Mouse (Mus musculus) B cell, adult (primary cell): ENCODE data around the gene Olfr347. TPM values are rescaled to one million over a fixed set of nuclear protein-coding genes. Genes with fewer than 3 reads are reported as not detected.

ENCODE experiments used
- total RNA-seq: library from RNA; stranded (reverse); gene quantifications from 4 replicates; pipeline ENCODE4 v1.2.4, GENCODE M21; 2023; ENCODE audit not compliant: inconsistent age

Gene Olfr347
- not detected in 4 replicates for total RNA-seq

GRCm38 (mm10) chr2:36731602-36732001, at the start of gene Olfr347:
Gene Olfr347 (plus strand): TSS chr2:36731902.

GRCm38 (mm10) chr2:36685488-36685887, 46.2 kb upstream of the Olfr347 start, which contains the start of gene Olfr346:
Gene Olfr346 (plus strand): TSS chr2:36685788.

GRCm38 (mm10) chr2:36783976-36784375, 52.3 kb downstream of the Olfr347 start, which contains the start of gene Olfr348:
Gene Olfr348 (plus strand): TSS chr2:36784276.

Other genes with a start within 250 kb of the Olfr347 start
- gene Olfr341, start 249.4 kb upstream of the Olfr347 start, total RNA-seq: not detected in 4 replicates
- not detected in 4 replicates for gene Olfr342, start 206.9 kb upstream of the Olfr347 start, total RNA-seq
- gene Olfr344, start 165.2 kb upstream of the Olfr347 start, total RNA-seq: 0.06 TPM in 1 of 4 replicates, not detected in the others
- not detected in 4 replicates for gene Olfr345, start 91.9 kb upstream of the Olfr347 start, total RNA-seq
- not detected in 4 replicates for gene Olfr346, start 46.1 kb upstream of the Olfr347 start, total RNA-seq
- gene Olfr348, start 52.4 kb downstream of the Olfr347 start, total RNA-seq: not detected in 4 replicates
- gene Olfr50, start 58.6 kb downstream of the Olfr347 start, total RNA-seq: not detected in 4 replicates
- gene Olfr3, start 85.1 kb downstream of the Olfr347 start, total RNA-seq: not detected in 4 replicates
- not detected in 4 replicates for gene Olfr350, start 114.4 kb downstream of the Olfr347 start, total RNA-seq
- gene Olfr351, start 130.8 kb downstream of the Olfr347 start, total RNA-seq: not detected in 4 replicates
- gene Olfr352, start 136.6 kb downstream of the Olfr347 start, total RNA-seq: not detected in 4 replicates
- not detected in 4 replicates for gene Olfr353, start 161.0 kb downstream of the Olfr347 start, total RNA-seq
- gene Olfr354, start 173.8 kb downstream of the Olfr347 start, total RNA-seq: not detected in 4 replicates
- gene Olfr355, start 197.0 kb downstream of the Olfr347 start, total RNA-seq: not detected in 4 replicates
- not detected in 4 replicates for gene Olfr356, start 205.2 kb downstream of the Olfr347 start, total RNA-seq